Mouse (Mus musculus) left cerebral cortex, adult 18-20 months (tissue): ENCODE results near the gene Gpr152. TPM values are rescaled to one million over a fixed set of nuclear protein-coding genes. Genes with fewer than 3 reads are reported as not detected.

ENCODE experiments used
- total RNA-seq, 2 experiments: library from RNA; stranded (reverse); gene quantifications; 2 replicates each; pipeline ENCODE4 v1.2.3; 2021

Gpr152 gene
- total RNA-seq, 2 experiments from 2014 or later, result 0.12 TPM

Other genes with a start within 250 kb of the Gpr152 start
- gene Tcirg1, start 232.7 kb upstream of the Gpr152 start, total RNA-seq, result 10 to 100 TPM; 22.4 to 23.0 TPM
- 100 to 1,000 TPM; 141 to 148 TPM for gene Ndufs8, start 227.0 kb upstream of the Gpr152 start, total RNA-seq
- 1 to 10 TPM; 3.0 to 4.2 TPM for gene Aldh3b1, start 210.0 kb upstream of the Gpr152 start, total RNA-seq
- gene Unc93b1, start 204.6 kb upstream of the Gpr152 start, total RNA-seq, result 10 to 100 TPM; 14.6 to 16.6 TPM
- gene Aldh3b3, start 181.1 kb upstream of the Gpr152 start, total RNA-seq, result under 1 TPM in 1 of 2 experiments, not detected in 1; 0.23 TPM
- 1 to 10 TPM; 1.1 to 1.3 TPM for gene Aldh3b2, start 167.5 kb upstream of the Gpr152 start, total RNA-seq
- 1 to 10 TPM; 2.6 to 5.2 TPM for gene Acy3, start 153.2 kb upstream of the Gpr152 start, total RNA-seq
- not detected for gene Tbx10, start 147.0 kb upstream of the Gpr152 start, total RNA-seq
- 10 to 100 TPM in 1 of 2 experiments, 1 to 10 TPM in 1; 8.9 to 10.8 TPM for gene Nudt8, start 139.2 kb upstream of the Gpr152 start, total RNA-seq
- gene Gm49405, start 139.2 kb upstream of the Gpr152 start, total RNA-seq, result 1 to 10 TPM; 1.0 to 1.5 TPM
- 1 to 10 TPM; 3.5 to 4.9 TPM for gene Doc2g, start 136.5 kb upstream of the Gpr152 start, total RNA-seq
- 100 to 1,000 TPM; 265 to 266 TPM for gene Ndufv1, start 127.0 kb upstream of the Gpr152 start, total RNA-seq
- 100 to 1,000 TPM; 353 to 399 TPM for gene Gstp1, start 101.8 kb upstream of the Gpr152 start, total RNA-seq
- 10 to 100 TPM; 40.5 to 55.2 TPM for gene Gstp2, start 93.8 kb upstream of the Gpr152 start, total RNA-seq
- gene Gstp3, start 80.2 kb upstream of the Gpr152 start, total RNA-seq, result not detected
- gene Cabp2, start 58.2 kb upstream of the Gpr152 start, total RNA-seq, result not detected
- 10 to 100 TPM; 33.6 to 37.3 TPM for gene Cdk2ap2, start 42.6 kb upstream of the Gpr152 start, total RNA-seq
- 100 to 1,000 TPM; 210 to 214 TPM for gene Pitpnm1, start 39.8 kb upstream of the Gpr152 start, total RNA-seq
- 100 to 1,000 TPM; 121 to 126 TPM for gene Aip, start 13.9 kb upstream of the Gpr152 start, total RNA-seq
- under 1 TPM; 0.26 to 0.63 TPM for gene Cabp4, start 4.2 kb downstream of the Gpr152 start, total RNA-seq
- 10 to 100 TPM; 77.9 to 81.3 TPM for gene Coro1b, start 8.8 kb downstream of the Gpr152 start, total RNA-seq
- gene Ptprcap, start 13.8 kb downstream of the Gpr152 start, total RNA-seq, result 1 to 10 TPM; 1.3 to 2.3 TPM
- 10 to 100 TPM; 32.5 to 34.5 TPM for gene Rps6kb2, start 23.6 kb downstream of the Gpr152 start, total RNA-seq
- gene Carns1, start 35.7 kb downstream of the Gpr152 start, total RNA-seq, result 1 to 10 TPM; 5.1 to 9.2 TPM
- gene Tbc1d10c, start 51.5 kb downstream of the Gpr152 start, total RNA-seq, result 1 to 10 TPM; 1.0 to 1.1 TPM
- gene Ppp1ca, start 52.3 kb downstream of the Gpr152 start, total RNA-seq, result 100 to 1,000 TPM; 303 to 333 TPM
- 10 to 100 TPM in 1 of 2 experiments, 1 to 10 TPM in 1; 7.2 to 10.1 TPM for gene Rad9a, start 61.9 kb downstream of the Gpr152 start, total RNA-seq
- 1 to 10 TPM; 1.5 to 1.9 TPM for gene Clcf1, start 74.5 kb downstream of the Gpr152 start, total RNA-seq
- not detected for gene AC109138.7, start 74.6 kb downstream of the Gpr152 start, total RNA-seq
- gene Pold4, start 92.1 kb downstream of the Gpr152 start, total RNA-seq, result 10 to 100 TPM; 13.4 to 18.2 TPM
- gene Ssh3, start 129.4 kb downstream of the Gpr152 start, total RNA-seq, result 10 to 100 TPM; 49.2 to 52.4 TPM
- gene Ankrd13d, start 143.3 kb downstream of the Gpr152 start, total RNA-seq, result 10 to 100 TPM; 67.2 to 71.2 TPM
- 100 to 1,000 TPM; 224 to 230 TPM for gene Grk2, start 166.4 kb downstream of the Gpr152 start, total RNA-seq